Mouse (Mus musculus) cerebellum, postnatal 14 days (tissue): Measurements from ENCODE around the gene AC109138.7.
"Not testable (repeated sequence)": the region's sequence is repeated elsewhere in the genome, so short reads cannot be mapped to it uniquely, and the experiment has no call there.

Experiments used
- DNase-seq, 2 experiments: peaks; one replicate each; pipeline ENCODE4 v3.0.0; 2021; ENCODE audit warnings: mixed read lengths in 2 of 2

AC109138.7 gene

DNA sequence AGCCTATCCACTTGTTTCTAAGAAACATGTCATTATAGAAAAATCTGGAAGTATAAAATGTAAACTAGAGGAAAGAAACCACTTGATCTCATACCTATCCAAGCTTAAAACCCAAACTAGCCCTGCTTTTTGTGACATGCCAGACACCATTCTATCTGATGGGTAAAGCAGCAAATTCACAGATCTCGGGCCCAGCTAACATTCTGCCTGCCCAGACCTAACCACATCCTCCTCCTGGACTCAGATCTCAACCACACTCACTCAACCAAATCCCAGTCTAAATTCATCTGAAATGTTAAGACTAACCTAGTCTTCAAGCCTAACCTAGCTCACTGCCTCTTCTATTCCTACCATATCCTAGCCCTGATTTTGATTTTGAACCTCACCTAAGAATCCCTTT, 4.6 kb downstream of the AC109138.7 start:
- no peak for DNase-seq

DNA sequence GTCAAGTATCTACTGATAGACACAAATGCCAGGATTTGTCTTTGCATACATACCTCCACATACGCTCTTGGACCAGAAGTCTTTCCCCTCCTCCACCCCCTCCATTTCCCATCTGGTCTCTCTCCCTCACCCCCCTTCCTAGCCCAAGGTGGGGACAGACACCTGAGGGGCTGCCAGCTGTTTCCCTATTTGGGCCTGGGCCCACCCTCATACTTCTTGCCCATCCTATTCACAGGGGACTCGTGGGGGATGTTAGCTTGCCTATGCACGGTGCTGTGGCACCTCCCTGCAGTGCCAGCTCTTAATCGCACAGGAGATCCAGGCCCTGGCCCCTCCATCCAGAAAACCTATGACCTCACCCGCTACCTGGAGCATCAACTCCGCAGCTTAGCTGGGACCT, 5.8 kb downstream of the AC109138.7 start:
- DNase-seq: no peak

DNA sequence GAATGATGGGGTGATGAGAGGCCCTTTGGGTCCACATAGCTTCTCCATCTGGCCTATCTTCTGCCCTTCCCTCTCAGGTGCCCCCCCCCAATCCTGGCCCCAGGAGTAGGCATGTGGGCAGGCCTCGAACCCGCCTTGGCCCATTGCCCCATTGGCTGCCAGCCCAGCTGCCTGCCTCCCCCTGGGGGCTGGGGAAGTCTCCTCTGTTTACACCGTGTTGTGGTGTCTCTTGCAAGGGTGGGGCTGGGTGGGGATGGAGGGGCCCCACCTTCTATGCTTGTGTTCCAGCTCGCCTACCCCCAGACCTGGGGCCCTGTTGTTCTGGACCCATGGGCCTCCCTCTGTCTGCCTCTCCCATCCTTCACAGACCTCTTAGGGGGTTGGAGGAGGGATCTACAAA, 6.3 kb downstream of the AC109138.7 start:
- DNase-seq: peak in 1 of 2 experiments; percentile 78

GRCm38 (mm10) chr19:4220957-4221743, 7.0 kb downstream of the AC109138.7 start:
- DNase-seq: no peak

- no peak for DNase-seq
Measured at GRCm38 (mm10) chr19:4222165-4222564, 8.0 kb downstream of the AC109138.7 start.

DNA sequence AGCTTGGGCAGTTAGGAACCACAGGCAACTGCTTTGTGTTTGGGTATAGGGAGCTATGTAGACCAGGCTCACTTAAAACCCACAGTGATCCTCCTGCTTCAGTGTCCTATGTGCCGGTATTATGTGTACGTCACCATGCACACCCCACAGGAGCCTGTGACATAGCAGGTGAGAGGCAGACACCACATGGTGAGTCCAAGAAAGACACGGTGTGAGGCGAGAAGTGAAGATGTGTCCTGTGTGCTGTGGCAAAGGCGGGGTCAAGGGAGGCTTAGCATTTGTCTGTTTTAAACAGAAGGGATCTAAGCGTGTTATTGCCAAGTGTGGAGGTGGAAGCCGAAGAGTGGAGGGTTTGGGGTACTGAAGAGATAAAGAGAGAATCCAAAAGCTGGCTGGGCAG, 12.6 kb downstream of the AC109138.7 start:
- DNase-seq: no peak

- no peak for DNase-seq
Measured at GRCm38 (mm10) chr19:4227446-4227845, 13.3 kb downstream of the AC109138.7 start.

DNA sequence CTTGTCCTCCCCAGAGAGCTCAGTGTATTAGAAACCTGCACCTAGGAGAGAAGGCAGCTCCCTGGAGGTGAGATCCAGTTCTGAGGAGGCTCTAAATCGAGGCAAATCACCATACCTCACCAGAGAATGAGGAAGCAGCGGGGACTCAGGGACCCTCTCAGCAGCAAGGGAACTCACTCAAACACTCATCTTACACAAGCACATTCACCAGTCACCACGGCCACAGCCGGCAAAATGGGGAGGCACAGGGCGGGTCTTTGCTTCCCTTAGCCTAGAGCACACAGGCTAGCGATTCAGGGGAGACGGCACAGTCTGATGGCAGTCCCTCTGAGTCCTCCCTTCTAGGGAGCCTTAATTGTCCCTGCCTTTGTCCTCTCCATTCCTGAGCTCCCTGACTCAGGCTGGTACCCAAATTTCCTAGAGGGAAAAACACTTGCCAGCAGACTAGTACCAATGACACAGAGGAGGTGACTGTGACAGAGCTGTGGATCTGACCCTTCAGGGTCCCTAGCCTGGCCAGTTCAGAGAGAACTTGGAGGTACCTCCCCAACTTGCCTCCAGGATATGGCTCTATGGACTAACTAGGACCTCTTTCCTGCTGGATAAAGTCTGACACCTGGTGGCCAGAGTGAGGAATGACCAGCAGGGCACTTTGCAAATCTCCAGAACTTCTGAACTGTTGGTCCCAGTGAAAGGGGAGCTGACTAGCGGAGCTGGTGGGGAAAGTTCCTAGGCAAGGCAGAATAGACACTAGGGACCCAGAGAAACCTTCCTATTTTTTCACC, 13.9 kb downstream of the AC109138.7 start:
- DNase-seq: peak; percentile 81 to 82

GRCm38 (mm10) chr19:4228891-4229290, 14.7 kb downstream of the AC109138.7 start:
- DNase-seq: no peak

DNA sequence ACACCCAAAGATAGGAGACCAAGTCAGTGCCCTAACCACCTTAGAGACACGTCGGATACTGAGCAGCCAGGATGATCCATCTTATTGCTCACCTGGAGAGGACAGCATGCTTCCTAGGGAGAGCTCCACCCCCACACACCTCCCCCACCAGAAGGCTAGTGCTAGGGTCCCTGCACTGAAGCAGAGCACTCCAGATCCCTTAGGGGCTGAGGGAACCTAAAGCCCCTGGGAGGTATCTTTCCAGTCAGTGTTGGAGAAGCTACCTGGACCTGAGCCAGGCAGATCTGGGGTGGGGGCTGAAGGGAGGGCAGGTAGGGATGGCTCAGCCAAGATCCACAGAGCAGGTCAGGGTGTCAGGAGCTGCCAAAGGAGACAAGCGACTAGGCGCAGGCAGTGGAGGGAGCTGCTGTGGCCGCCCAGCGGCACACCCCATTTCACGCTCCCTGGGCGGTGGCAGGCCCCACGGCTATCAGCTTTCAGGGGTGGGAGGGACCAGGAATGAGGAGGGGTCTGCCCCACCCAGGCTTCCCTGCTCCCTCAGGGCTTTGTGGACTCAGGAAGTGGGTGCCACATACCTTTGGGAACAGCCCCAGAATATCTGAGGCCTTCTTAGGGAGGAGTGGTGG, 15.4 kb downstream of the AC109138.7 start:
- peak in 1 of 2 experiments; percentile 34 for DNase-seq

DNA sequence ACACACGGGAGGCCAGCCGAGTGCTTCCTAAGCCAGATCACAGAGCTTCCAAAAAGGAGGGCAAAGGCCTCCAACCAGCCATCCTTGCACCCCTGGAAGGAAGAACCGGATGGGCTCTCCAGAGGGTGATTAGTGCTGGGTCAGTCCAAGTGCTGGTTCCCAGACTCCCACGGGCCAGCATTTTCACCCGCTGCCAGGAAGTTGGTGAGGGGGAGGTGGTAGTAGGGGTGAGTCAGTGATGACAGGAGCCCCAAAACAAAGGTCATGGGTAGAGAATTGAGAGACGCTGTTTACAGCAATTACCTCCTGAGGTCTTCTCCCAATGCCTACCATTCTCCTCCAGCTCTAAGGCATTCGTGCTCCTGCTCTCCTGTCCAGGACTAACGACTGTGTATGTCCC, 16.3 kb downstream of the AC109138.7 start:
- no peak for DNase-seq

DNA sequence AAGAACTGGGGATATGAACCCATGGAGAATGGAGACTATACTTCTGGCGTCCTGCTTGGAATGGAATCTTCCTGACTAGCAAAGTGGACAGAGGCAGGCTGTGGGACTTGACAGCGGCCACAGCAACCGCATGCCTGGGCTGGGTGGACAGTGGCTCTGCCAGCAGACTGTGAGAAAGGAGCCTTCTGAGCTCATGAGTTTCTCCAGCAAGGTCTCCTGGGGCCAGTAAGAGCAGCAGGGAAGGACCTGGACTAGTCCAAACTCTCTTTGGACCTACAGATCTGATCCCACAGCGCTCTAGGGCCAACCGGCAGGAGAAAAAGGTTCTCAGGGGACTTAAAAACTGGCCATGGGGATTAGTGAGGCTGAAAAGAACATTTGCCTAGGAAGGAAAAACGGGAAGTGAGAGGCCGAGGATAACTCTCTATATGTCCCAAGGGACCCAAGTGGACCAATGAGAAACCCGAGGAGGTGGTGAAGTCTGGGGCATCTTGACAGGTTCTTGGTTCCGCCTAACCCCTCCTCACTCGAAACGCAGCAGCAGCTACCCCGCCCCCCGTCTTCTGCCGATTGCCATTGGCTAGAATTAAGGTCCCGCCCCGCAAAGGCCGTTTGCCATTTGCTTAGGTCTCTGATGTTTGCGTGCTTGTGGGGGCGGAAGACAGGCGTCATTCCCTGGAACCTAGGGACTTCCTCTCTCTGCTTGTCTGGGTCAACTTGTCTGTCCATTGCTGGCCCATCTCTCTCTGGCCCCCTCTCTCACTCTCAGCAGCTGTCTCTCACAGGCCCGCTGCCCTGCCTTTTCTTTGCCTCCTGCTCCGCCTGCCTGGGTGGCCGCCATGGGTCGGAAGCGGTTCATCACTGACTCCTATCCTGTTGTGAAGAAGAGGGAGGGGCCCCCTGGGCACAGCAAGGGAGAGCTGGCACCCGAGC, 17.4 kb downstream of the AC109138.7 start, which contains the start of gene Pold4:
TSS of gene Pold4 (plus strand) at position 647 of the 933 bp plus-strand sequence.
- peak; percentile 98 to 99 for DNase-seq

DNA sequence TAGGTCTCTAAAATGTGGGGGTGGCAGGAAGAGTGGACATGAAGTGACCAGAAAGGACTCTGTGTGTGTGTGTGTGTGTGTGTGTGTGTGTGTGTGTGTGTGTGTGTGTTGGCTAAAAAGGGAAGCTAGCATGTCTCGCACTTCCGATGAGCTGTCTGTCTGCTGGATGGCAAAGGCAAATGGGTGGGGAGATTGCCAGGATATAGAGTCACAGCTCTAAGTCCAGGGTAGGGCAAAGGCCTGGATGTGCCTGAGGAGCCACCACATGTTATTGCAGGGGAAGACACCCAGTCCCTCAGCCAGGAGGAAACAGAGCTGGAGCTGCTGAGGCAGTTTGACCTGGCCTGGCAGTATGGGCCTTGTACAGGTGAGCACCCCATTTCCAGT, 18.0 kb downstream of the AC109138.7 start:
- no peak for DNase-seq

- no peak for DNase-seq
Measured at GRCm38 (mm10) chr19:4232651-4233050, 18.5 kb downstream of the AC109138.7 start.

- no peak for DNase-seq
Measured at GRCm38 (mm10) chr19:4234548-4234947, 20.4 kb downstream of the AC109138.7 start.

- DNase-seq: no peak
Measured at GRCm38 (mm10) chr19:4240247-4240668, 26.1 kb downstream of the AC109138.7 start.

GRCm38 (mm10) chr19:4242416-4242815, 28.3 kb downstream of the AC109138.7 start:
- DNase-seq: no peak

GRCm38 (mm10) chr19:4244775-4245174, 30.6 kb downstream of the AC109138.7 start:
- no peak for DNase-seq

GRCm38 (mm10) chr19:4247010-4247409, 32.9 kb downstream of the AC109138.7 start:
- no peak for DNase-seq

GRCm38 (mm10) chr19:4248683-4249082, 34.5 kb downstream of the AC109138.7 start:
- DNase-seq: not testable (repeated sequence)

DNA sequence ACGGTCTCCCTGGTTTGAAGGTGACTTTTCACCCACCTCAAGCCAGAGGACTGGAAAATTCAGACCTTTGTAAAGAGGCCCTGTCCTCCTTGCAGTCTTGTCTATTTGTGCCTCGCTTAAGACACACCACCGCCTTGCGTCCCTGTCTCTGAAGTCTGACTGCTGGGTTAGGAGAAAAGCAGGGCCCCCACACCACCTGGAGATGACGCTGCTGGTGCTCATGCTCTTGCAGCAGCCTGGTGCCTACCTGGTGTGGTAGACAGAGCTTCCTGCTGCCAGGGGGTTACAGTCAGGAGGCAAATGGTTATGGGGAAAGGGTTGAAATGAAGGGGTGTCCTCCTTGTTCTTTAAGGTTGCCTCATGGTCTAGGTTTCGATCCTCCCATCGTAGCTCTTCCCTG, 40.1 kb downstream of the AC109138.7 start:
- no peak for DNase-seq

GRCm38 (mm10) chr19:4255583-4256162, 41.5 kb downstream of the AC109138.7 start:
- peak in 1 of 2 experiments; percentile 41 for DNase-seq
